Mouse (Mus musculus) midbrain, embryonic 10.5 days (tissue): ENCODE measurements around the gene Paxbp1. TPM values are rescaled to one million over a fixed set of nuclear protein-coding genes. Genes with fewer than 3 reads are reported as not detected.
"Not testable (repeated sequence)": the region's sequence is repeated elsewhere in the genome, so short reads cannot be mapped to it uniquely, and the experiment has no call there.

Experiments used
- DNase-seq: peaks from one replicate; pipeline ENCODE4 v3.0.0-alpha.2; 2017; ENCODE audit warnings: low spot score
- H3K27ac ChIP-seq: fragments of 300-500 bp; sonication (generic); replicated peaks from 2 replicates; pipeline ENCODE4 v1.5.1; 2016; ENCODE audit warnings: mild to moderate bottlenecking
- H3K27me3 ChIP-seq: fragments of 300-500 bp; sonication (generic); 2 replicates; pipeline ENCODE4 v1.6.1; 2016; ENCODE audit warnings: low read depth, mild to moderate bottlenecking; ENCODE audit not compliant: poor library complexity, severe bottlenecking
- H3K36me3 ChIP-seq: fragments of 300-500 bp; sonication (generic); 2 replicates; pipeline ENCODE4 v1.6.1; 2016; ENCODE audit warnings: mild to moderate bottlenecking, moderate library complexity
- H3K4me1 ChIP-seq: fragments of 300-500 bp; sonication (generic); 2 replicates; pipeline ENCODE4 v1.6.1; 2016
- H3K4me3 ChIP-seq: fragments of 300-500 bp; sonication (generic); 2 replicates; pipeline ENCODE4 v1.5.1; 2016; ENCODE audit warnings: mild to moderate bottlenecking, moderate library complexity
- H3K9me3 ChIP-seq: fragments of 300-500 bp; sonication (generic); replicated peaks from 2 replicates; pipeline ENCODE4 v1.6.1; 2016; ENCODE audit warnings: mild to moderate bottlenecking
- WGBS: fragments of 180-500 bp; shearing (Covaris S2); methylation state at CpG from one replicate; pipeline ENCODE4 v1.1.7; 2016; 5-methylcytosine and 5-hydroxymethylcytosine counted together
- polyA plus RNA-seq: library from polyadenylated mRNA; unstranded; fragments of >200 nt; fragmentation: Nextera tagmentation; extraction: Ambion mirVana; gene quantifications from 2 replicates; pipeline ENCODE4 v1.2.1, GENCODE M21; 2016

The Paxbp1 gene
- 60.9 and 75.3 TPM in 2 replicates for polyA plus RNA-seq

DNA sequence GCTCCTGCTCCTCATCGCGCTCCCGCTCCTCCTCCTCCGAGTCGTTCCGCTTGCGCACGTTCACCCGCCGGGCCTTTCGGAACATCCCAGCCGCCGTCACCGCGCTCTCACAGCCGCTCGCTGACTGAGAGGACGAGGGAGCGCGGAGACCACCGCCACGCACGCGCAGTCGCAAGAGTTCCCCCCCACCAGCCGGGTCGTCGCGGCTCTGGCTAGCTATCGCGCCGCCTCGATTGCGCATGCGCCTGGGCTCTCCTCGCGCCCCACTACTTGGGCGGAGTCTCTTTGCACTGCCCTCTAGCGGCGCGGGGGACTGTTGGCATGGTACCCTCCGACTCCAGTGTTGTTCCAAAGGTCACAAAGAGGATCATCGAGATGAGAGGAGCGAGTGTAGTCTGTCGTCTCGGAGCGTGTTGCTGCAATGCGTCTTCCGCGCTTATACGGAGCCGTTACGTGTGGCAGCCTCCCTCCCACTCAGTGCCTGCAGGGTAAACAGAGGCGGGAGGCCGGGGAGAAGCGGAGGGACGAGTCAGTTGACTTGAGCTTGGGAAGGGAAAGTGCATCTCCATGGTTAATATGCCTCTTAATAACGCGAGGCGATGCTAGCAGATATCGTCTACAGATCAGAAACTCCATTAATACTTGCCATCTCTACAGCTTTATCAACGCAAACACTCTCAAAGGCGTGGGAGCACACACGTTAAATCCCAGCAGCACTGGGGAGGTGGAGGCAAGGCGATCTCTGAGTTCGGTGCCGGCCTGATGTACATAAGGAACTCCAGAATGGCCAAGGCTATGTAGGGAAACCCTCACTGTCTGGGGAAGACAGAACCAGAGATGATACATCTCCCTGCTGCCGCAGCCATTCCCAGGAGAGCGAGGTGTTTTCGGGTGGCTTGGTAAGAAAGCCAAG is at the start of gene Paxbp1:
Gene Paxbp1 (minus strand): TSS at position 274 of the 913 bp plus-strand sequence.
- H3K9me3 ChIP-seq, result no peaks in the 10 kb centered on the region
- H3K27me3 ChIP-seq, result no peaks in the 10 kb centered on the region
- H3K36me3 ChIP-seq, result peaks cover 25% of the 10 kb centered on the region
- 2% methylated on average over 70 of the region's 70 CpGs for WGBS
- H3K4me3 ChIP-seq, result peak within 1 kb of the TSS; percentile 85
- peaks cover 21% of the 10 kb centered on the region for H3K4me1 ChIP-seq
- peak; percentile 100 for DNase-seq
- H3K27ac ChIP-seq, result peak within 1 kb of the TSS; percentile 95

DNA sequence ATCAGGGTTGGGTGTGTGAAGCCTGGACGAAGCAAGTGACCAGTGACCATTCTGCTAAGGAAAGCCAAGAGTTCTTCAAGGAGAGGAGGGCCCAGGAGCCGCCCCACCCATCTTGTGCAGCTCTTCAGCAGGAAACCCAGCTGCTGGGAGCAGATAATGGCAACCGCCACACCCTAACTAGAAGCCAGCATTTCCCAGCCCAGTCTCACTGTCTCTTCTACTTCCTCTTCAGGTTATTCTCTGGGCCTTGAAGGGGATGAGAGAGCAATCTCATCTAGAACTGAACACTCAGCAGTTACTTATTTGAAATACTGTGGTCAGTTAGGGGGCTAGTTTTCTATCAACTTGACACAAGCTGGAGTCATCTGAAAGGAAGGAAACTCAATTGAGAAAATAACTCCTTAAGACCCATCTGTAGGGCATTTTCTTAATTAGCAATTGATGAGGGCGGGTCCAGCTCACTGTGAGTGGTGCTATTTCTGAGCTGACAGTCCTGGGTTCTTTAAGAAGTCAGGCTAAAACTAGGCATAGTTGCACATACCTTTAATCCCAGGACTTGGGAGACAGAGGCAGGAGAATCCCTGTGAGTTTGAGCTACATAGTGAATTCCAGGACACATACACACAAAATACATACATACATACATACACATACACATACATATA is 42.4 kb upstream of the Paxbp1 start:
- no peak overlapping the region for H3K27ac ChIP-seq
- H3K27me3 ChIP-seq, result peaks cover 27% of the 10 kb centered on the region
- no peak for DNase-seq
- no peaks in the 10 kb centered on the region for H3K36me3 ChIP-seq
- 72% methylated on average over 4 of the region's 4 CpGs for WGBS
- no peak overlapping the region for H3K4me3 ChIP-seq
- 0 out of 2 replicates have a peak, but pooled peaks cover 4% of the 10 kb centered on the region for H3K9me3 ChIP-seq
- H3K4me1 ChIP-seq, result peaks cover 4% of the 10 kb centered on the region; the same call in 1 of the 2 replicates

DNA sequence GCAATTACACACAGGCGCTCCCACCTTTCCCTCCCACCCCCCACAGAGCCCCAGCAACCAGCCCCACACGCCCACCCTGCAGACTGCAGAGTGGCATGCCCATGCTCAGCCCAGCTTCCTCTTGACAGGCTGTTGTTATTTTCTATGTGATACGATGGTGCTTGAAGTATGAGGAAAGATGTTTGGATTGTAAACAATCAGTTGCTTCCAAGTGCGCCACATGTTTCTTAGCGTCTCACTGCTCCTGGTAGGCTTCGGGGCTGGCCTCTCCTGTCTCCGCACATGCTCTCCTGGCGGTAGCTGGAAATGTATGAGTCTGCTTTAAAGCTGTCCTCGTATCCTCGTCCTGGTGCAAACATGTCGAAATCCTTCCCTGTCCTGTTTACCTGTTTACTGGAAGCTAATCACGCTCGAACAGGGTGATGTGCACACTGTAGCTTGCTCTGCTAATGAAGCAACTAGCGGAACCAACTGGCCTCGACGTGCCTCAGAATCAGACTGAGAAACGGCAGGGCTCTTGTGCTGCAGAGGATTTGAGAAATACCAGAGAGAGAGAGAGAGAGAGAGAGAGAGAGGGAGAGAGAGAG is 41.0 kb upstream of the Paxbp1 start:
- no peak overlapping the region for H3K4me3 ChIP-seq
- H3K27ac ChIP-seq, result no peak overlapping the region
- H3K27me3 ChIP-seq, result peaks cover 35% of the 10 kb centered on the region
- peaks cover 4% of the 10 kb centered on the region; the same call in 1 of the 2 replicates for H3K4me1 ChIP-seq
- 73% methylated on average over 17 of the region's 17 CpGs for WGBS
- H3K9me3 ChIP-seq, result 0 out of 2 replicates have a peak, but pooled peaks cover 4% of the 10 kb centered on the region
- DNase-seq, result no peak
- no peaks in the 10 kb centered on the region for H3K36me3 ChIP-seq

DNA sequence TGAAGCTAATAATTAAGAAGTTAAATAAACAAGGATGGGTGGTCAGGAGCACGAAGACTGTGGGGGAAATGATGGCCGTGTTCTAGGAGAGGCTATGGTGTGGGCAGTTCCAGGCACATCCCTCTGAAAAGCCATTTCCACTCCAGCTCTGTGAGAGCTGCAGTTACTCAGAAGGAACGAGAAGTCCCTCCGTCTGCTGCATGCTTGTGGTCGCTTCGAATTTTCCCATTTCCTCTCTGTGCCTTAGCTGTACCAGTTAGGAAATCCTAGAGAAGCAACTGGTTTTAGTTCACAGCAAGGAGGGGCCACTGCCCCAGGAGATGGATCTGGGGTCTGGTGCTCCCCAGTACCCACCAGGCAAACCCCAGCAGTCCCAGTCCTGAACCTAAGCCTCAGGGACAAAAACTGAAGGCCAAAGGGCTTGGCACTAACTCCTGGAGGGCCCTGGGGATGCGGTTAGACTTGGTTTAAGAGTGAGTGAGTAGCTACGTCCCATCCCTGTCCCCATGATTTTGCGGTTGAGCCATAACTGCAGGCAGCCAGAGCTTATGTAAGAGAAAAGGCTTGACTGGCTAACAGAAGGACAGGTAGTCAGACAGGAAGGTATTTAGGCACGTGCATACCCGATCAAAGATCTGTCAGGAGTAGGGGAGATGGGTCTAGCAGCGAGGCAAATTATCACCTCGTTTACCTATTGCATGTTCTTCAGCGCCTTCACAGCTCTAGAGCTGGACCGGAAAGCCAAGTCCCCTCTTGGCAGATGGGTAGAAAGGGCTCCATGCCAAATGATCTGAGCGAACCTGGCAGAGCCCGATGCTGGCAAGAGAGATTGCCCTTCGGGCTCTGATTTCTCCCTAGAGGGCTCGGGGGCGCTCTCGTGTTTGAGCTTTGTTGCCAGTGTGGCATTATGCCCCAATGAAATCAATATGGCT is 40.2 kb upstream of the Paxbp1 start:
- 93% methylated on average over 21 of the region's 21 CpGs for WGBS
- DNase-seq, result no peak
- no peaks in the 10 kb centered on the region for H3K36me3 ChIP-seq
- H3K27me3 ChIP-seq, result peaks cover 35% of the 10 kb centered on the region
- no peak overlapping the region for H3K4me3 ChIP-seq
- no peak overlapping the region for H3K27ac ChIP-seq
- H3K4me1 ChIP-seq, result peaks cover 4% of the 10 kb centered on the region; the same call in 1 of the 2 replicates
- 0 out of 2 replicates have a peak, but pooled peaks cover 4% of the 10 kb centered on the region for H3K9me3 ChIP-seq

GRCm38 (mm10) chr16:91083002-91083646 is 38.8 kb upstream of the Paxbp1 start:
- H3K27me3 ChIP-seq, result peaks cover 32% of the 10 kb centered on the region
- no peaks in the 10 kb centered on the region for H3K36me3 ChIP-seq
- DNase-seq, result no peak
- 80% methylated on average over 4 of the region's 4 CpGs for WGBS
- H3K4me1 ChIP-seq, result peaks cover 4% of the 10 kb centered on the region; the same call in 1 of the 2 replicates
- H3K27ac ChIP-seq, result no peak overlapping the region
- no peak overlapping the region for H3K4me3 ChIP-seq
- H3K9me3 ChIP-seq, result peaks cover 12% of the 10 kb centered on the region; the same call in 1 of the 2 replicates

DNA sequence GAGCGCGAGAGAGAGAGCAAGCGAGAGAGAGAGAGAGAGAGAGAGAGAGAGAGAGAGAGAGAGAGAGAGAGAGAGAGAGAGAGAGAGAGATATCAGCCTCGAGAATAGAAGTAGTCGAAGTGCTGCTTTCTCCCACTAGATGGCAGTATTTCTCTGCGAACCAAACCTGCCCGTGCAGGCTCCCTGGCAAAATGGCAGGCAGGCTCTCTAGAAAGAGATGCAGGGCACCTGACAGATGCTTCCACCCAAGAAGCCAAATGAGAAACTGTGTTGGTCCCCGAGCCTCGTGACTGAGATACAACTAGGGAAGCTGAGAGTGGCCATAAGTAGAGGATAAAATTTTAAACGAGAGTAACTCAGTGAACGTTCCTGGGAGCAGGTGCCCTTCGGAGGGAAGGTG is 37.2 kb upstream of the Paxbp1 start:
- peak; percentile 66 for DNase-seq
- Histone ChIP-seq H3K36me3 (no peaks in the 10 kb centered on the region), H3K4me1 (peaks cover 4% of the 10 kb centered on the region; the same call in 1 of the 2 replicates), H3K27ac (no peak overlapping the region), H3K9me3 (peaks cover 18% of the 10 kb centered on the region; the same call in 1 of the 2 replicates), H3K4me3 (no peak overlapping the region), H3K27me3 (peaks cover 31% of the 10 kb centered on the region)
- 29% methylated on average over 9 of the region's 12 CpGs for WGBS

DNA sequence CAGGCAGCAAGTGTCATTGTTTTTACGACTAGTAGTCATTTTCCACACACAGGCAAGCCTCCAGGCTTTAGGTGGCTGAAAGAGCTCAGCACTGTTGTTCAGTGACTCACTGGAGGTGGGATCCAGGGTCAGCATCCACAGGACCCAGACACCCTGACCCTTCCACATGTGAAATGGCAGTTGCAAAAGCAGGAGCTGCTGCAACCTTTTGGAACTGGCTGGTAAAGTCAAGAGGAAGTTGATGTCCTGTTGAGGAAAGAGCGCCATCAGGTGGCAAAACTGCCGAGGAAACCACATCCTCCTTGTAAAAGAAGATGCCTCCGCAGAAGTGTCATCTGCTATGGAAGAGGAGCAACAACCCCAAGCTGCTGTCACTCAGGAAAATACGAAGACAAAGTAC is 31.8 kb upstream of the Paxbp1 start:
- H3K27ac ChIP-seq, result no peak overlapping the region
- H3K4me3 ChIP-seq, result no peak overlapping the region
- peaks cover 2% of the 10 kb centered on the region; the same call in 1 of the 2 replicates for H3K4me1 ChIP-seq
- peaks cover 22% of the 10 kb centered on the region for H3K27me3 ChIP-seq
- H3K9me3 ChIP-seq, result peaks cover 14% of the 10 kb centered on the region; the same call in 1 of the 2 replicates
- H3K36me3 ChIP-seq, result no peaks in the 10 kb centered on the region
- 82% methylated on average over 5 of the region's 5 CpGs for WGBS
- no peak for DNase-seq

GRCm38 (mm10) chr16:91075423-91075822 is 31.1 kb upstream of the Paxbp1 start:
- not testable (repeated sequence) for H3K4me3 ChIP-seq, DNase-seq
- 91% methylated on average over 8 of the region's 8 CpGs for WGBS

DNA sequence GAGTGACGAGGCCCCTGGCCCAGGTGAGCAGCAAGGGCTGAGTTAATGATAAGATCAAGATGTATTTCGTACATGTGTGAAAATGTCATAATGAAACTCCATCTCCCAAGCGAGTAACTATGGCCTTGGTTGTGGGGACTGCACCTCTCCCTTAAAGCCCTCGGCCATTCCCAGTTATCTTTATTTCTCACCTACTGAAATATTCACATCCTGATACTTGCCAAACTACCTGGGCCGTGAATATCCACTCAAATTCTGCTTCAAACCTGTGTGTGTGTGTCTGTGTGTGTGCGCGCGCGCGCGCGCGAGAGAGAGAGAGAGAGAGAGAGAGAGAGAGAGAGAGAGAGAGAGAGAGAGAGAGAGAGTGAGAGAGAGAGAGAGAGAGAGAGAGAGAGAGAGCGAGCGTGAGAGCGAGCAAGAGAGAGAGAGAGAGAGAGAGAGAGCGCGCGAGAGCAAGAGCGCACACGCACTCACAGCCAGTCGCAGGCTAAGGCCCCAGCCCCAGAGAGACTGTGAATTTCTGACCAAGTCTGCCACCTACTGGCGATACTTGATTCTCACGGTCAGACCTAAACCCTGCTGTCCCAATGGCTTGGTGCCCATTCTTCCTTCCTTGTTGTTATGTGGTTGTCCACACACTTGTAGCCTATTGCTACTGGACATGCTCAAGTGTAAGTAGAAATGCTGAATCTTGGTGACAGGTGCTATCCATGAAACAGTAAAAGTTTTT is 29.0 kb upstream of the Paxbp1 start:
- Histone ChIP-seq H3K4me3 (peak overlapping the region; percentile 20; the same call in 1 of the 2 replicates), H3K4me1 (peaks cover 15% of the 10 kb centered on the region), H3K27me3 (peaks cover 30% of the 10 kb centered on the region), H3K36me3 (no peaks in the 10 kb centered on the region), H3K9me3 (peaks cover 7% of the 10 kb centered on the region; the same call in 1 of the 2 replicates), H3K27ac (no peak overlapping the region)
- peak; percentile 83 for DNase-seq
- WGBS, result 40% methylated on average over 24 of the region's 24 CpGs

More at GRCm38 (mm10) chr16:91075423-91075822, 31.1 kb upstream of the Paxbp1 start:
- not testable (repeated sequence) for H3K27ac ChIP-seq, H3K4me1 ChIP-seq, H3K36me3 ChIP-seq
- Histone ChIP-seq H3K9me3 (peaks cover 14% of the 10 kb centered on the region; the same call in 1 of the 2 replicates), H3K27me3 (peaks cover 25% of the 10 kb centered on the region)

DNA sequence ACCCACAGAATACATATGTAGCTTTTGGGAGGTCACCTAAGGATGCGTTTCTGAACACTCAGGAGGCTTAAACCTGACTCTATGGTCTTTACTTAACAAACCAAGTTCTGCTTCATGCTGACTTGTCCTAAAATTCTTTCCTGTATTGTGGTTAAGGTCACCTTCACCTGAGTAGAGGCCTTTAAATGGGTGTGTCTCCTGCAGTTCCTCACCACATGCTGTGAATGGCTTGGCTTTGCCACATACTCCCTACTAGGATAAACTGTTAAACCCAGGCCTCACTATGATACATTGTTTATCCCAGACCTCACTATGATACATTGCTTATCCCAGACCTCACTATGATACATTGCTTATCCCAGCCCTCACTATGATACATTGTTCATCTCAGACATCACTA is 27.9 kb upstream of the Paxbp1 start:
- H3K9me3 ChIP-seq, result 0 out of 2 replicates have a peak, but pooled peaks cover 3% of the 10 kb centered on the region
- no peak for DNase-seq
- H3K27me3 ChIP-seq, result peaks cover 30% of the 10 kb centered on the region
- H3K4me3 ChIP-seq, result no peak overlapping the region
- H3K27ac ChIP-seq, result no peak overlapping the region
- 87% methylated on average over 1 of the region's 1 CpGs for whole genome bisulfite sequencing
- H3K4me1 ChIP-seq, result peaks cover 15% of the 10 kb centered on the region
- no peaks in the 10 kb centered on the region for H3K36me3 ChIP-seq

DNA sequence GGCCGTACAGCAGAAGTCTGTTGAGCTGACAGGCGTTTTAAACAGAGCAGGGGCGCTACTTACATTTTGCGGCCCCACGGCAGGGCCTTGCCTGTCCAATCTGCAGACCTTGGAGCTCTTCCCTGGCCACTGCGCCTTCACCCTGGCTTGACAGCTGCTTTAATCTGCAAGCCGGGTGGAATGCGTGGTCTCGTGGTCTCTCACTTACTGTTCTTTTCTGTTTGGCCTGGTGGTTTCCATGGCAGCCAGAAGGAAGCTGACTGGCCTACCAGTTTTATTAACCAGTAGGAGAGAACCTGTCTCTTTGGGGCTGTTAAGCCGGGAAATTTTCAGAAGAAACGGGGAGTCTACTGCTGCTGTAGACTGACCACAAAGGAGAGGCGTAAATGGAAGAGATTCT is 24.6 kb upstream of the Paxbp1 start:
- no peaks in the 10 kb centered on the region for H3K36me3 ChIP-seq
- H3K4me1 ChIP-seq, result peaks cover 15% of the 10 kb centered on the region
- peak overlapping the region; percentile 24; the same call in 1 of the 2 replicates for H3K4me3 ChIP-seq
- 34% methylated on average over 12 of the region's 12 CpGs for WGBS
- no peaks in the 10 kb centered on the region for H3K9me3 ChIP-seq
- H3K27ac ChIP-seq, result peak overlapping the region; percentile 10
- peak; percentile 60 for DNase-seq
- peaks cover 33% of the 10 kb centered on the region for H3K27me3 ChIP-seq
